Mouse (Mus musculus) heart, adult 2 months (tissue): ENCODE results near the gene Tcp11l2. TPM values are rescaled to one million over a fixed set of nuclear protein-coding genes. Genes with fewer than 3 reads are reported as not detected.

Experiments used
- DNase-seq, 2 experiments: peaks; one replicate each; pipeline ENCODE4 v3.0.0; 2021
- H3K27ac ChIP-seq: fragments of 200-600 bp; 2 replicates; pipeline ENCODE4 v1.8.1; 2022
- H3K27me3 ChIP-seq: fragments of 200-500 bp; 2 replicates; pipeline ENCODE4 v1.6.1; 2012; ENCODE audit warnings: mild to moderate bottlenecking, low read length, inconsistent platforms, mixed read lengths; ENCODE audit not compliant: control insufficient read depth, insufficient read depth
- H3K36me3 ChIP-seq: fragments of 200-500 bp; 2 replicates; pipeline ENCODE4 v1.6.1; 2012; ENCODE audit warnings: low read length, inconsistent platforms; ENCODE audit not compliant: control insufficient read depth, insufficient read depth
- H3K4me1 ChIP-seq: fragments of 200-500 bp; 2 replicates; pipeline ENCODE4 v1.6.1; 2011; ENCODE audit warnings: low read length; ENCODE audit not compliant: control insufficient read depth, insufficient read depth
- H3K4me3 ChIP-seq: fragments of 200-600 bp; 2 replicates; pipeline ENCODE4 v1.8.1; 2022
- H3K79me2 ChIP-seq: fragments of 200-500 bp; replicated peaks from 2 replicates; pipeline ENCODE4 v1.6.1; 2012; ENCODE audit warnings: mild to moderate bottlenecking, inconsistent platforms, low read length, moderate library complexity, mixed read lengths; ENCODE audit not compliant: control insufficient read depth, insufficient read depth
- H3K9ac ChIP-seq: fragments of 200-500 bp; 2 replicates; pipeline ENCODE4 v1.6.1; 2012; ENCODE audit warnings: low read depth, mild to moderate bottlenecking, control low read depth, inconsistent platforms, low read length, mixed read lengths
- CTCF ChIP-seq: fragments of 200-600 bp; IDR thresholded peaks from 2 replicates; pipeline ENCODE4 v1.8.1; 2022; ENCODE audit warnings: antibody characterized with exemption, mild to moderate bottlenecking, moderate library complexity
- EP300 ChIP-seq: fragments of 200-500 bp; IDR thresholded peaks from 2 replicates; pipeline ENCODE4 v1.6.1; 2011; ENCODE audit warnings: low read depth, low read length, control low read depth; ENCODE audit not compliant: insufficient read depth
- POLR2A ChIP-seq: fragments of 200-500 bp; IDR thresholded peaks from 2 replicates; pipeline ENCODE4 v1.6.1; 2011; ENCODE audit warnings: mild to moderate bottlenecking, low read depth, low read length, control low read depth; ENCODE audit not compliant: insufficient read depth
- WGBS: fragments of 180-500 bp; shearing (Covaris S2); methylation state at CpG from one replicate; pipeline ENCODE4 v1.1.7; 2018; 5-methylcytosine and 5-hydroxymethylcytosine counted together
- intact Hi-C: fragments of 180-260 bp; cut with DNase I; formaldehyde crosslinking; loops from one replicate; pipeline ENCODE4 v1.15.1; 2025
- polyA plus RNA-seq: library from polyadenylated mRNA; depleted of rRNA; stranded (reverse); fragments of >200 nt; gene quantifications from 2 replicates; pipeline ENCODE4 v1.2.3, GENCODE M21; 2012; rRNA removed
- total RNA-seq, 2 experiments: library from RNA; stranded (reverse); gene quantifications; 2 replicates each; pipeline ENCODE4 v1.2.3; 2021

Tcp11l2 gene
- total and polyA plus RNA-seq, 3 experiments: 118 to 157 (median 129) TPM

DNA sequence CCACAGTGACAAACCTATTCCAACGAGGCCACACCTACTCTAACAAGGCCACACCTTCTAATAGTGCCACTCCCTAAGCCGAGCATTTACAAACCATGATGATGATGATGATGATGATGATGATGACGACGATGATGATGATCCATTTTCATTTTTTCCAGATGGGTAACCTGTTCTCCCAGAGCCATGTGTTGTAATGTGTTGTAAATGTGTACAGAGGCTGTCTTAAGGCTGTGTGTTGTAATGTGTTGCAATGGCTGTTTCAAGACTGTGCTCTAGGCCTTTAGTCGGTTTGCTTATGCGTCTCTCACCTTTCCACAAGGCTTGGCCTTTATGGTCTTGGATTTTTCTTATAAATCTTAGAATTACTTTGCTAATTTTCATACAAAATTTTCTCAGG lies 85.7 kb downstream of the Tcp11l2 start:
- H3K27me3 ChIP-seq: no peaks in the 10 kb centered on the region
- DNase-seq: no peak
- no peak overlapping the region for H3K27ac ChIP-seq
- no peak overlapping the region for H3K4me3 ChIP-seq
- intact Hi-C loops: no loop called here
- H3K36me3 ChIP-seq: peaks cover 11% of the 10 kb centered on the region
- 95% methylated on average over 6 of the region's 6 CpGs for WGBS
- peaks cover 7% of the 10 kb centered on the region for H3K4me1 ChIP-seq
- TF ChIP-seq POLR2A (no peak), EP300 (no peak), CTCF (no peak)
- no peaks in the 10 kb centered on the region for H3K79me2 ChIP-seq
- H3K9ac ChIP-seq: no peak overlapping the region

Other genes with a start within 250 kb of the Tcp11l2 start
- 10 to 100 TPM; 27.0 to 29.0 TPM for gene Nuak1, start 136.0 kb upstream of the Tcp11l2 start, total RNA-seq
- 15.3 and 32.0 TPM in 2 replicates for gene Nuak1, start 136.0 kb upstream of the Tcp11l2 start, polyA plus RNA-seq
- gene Ckap4, start 42.6 kb upstream of the Tcp11l2 start, total RNA-seq: 10 to 100 TPM; 29.9 to 31.4 TPM
- gene Ckap4, start 42.6 kb upstream of the Tcp11l2 start, polyA plus RNA-seq: 17.2 and 20.9 TPM in 2 replicates
- 10 to 100 TPM in 1 of 2 experiments, 1 to 10 TPM in 1; 8.9 to 10.9 TPM for gene Polr3b, start 45.7 kb downstream of the Tcp11l2 start, total RNA-seq
- 3.0 and 5.1 TPM in 2 replicates for gene Polr3b, start 45.7 kb downstream of the Tcp11l2 start, polyA plus RNA-seq
- under 1 TPM in 1 of 2 experiments, not detected in 1; 0.09 TPM for gene Rfx4, start 179.4 kb downstream of the Tcp11l2 start, total RNA-seq
- 0.06 TPM in 1 of 2 replicates, not detected in the other for gene Rfx4, start 179.4 kb downstream of the Tcp11l2 start, polyA plus RNA-seq